Mouse (Mus musculus) layer of hippocampus, postnatal 10 days (tissue): ENCODE results near the gene Klf12. TPM values are rescaled to one million over a fixed set of nuclear protein-coding genes. Genes with fewer than 3 reads are reported as not detected.
A peak's percentile ranks its signal among the peaks of the same experiment; 100 is the strongest.

Experiments used
- DNase-seq, 2 experiments: peaks; one replicate each; pipeline ENCODE4 v3.0.0; 2021; ENCODE audit warnings: low spot score in 2 of 2
- total RNA-seq, 2 experiments: library from RNA; stranded (reverse); gene quantifications; 2 replicates each; pipeline ENCODE4 v1.2.3; 2021

The Klf12 gene
- total RNA-seq, 2 experiments from 2014 or later, result 36.1 to 39.5 TPM

DNA sequence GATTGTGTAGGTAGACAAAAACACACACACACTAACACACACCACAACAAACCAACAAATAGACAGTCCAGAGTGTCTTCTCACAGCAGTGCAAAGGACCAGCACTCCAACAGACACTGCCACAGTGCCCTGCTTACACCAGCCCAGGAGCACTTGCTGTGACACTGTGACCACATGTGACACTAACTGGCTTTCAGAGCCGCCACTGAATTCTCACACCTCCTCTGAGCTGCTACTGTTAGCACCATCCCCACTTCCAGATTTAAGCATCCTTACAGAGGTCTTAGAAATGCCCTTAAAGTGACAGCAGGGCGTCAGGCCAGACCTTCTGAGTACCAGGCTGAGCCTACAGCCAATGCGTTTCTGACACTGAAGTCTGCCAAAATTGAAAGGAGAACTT lies 48.7 kb downstream of the Klf12 start:
- no peak for DNase-seq

GRCm38 (mm10) chr14:100231384-100231783 lies 53.1 kb downstream of the Klf12 start:
- DNase-seq, result no peak

- no peak for DNase-seq
Measured at GRCm38 (mm10) chr14:100228120-100228519, 56.4 kb downstream of the Klf12 start.

DNA sequence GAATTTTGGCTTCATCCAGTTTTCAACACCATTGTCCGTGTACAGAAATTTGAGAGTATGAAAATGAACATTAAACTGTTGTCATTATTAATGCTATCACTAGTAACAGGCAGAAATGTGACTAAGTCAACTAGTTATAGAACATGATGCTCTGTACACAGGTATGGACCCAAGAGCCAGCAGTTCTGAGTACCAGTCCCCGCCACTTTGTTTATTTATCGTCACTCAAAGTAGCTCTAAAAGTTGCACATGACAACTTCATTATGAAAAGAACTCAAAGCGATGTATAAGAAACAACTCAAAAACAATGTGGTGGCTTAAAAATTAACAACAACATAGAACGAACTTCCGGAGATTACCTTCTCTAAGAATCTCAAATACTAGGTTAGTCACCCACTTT lies 56.8 kb downstream of the Klf12 start:
- DNase-seq, result no peak

- DNase-seq, result no peak
Measured at GRCm38 (mm10) chr14:100224151-100224550, 60.3 kb downstream of the Klf12 start.

DNA sequence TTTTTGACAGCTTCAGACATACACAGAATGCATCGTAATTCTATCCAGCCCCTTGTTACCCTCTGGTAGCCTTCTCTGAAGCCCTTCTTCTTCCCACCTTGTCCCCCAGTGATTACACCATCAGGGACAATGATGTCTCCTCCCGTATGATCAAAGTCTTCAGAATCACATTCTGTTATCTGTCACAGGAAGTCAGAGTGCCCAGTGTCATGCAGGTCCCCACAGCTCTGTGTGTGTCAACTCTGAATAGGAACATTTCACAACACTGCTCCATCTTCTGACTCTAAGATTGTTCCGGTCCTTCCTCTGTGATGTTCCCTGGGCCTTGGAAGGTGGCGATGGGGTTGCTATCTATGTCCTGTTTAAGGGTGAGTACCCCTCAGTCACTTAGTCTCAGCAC lies 62.2 kb downstream of the Klf12 start:
- no peak for DNase-seq

- no peak for DNase-seq
Measured at GRCm38 (mm10) chr14:100215213-100215785, 69.2 kb downstream of the Klf12 start.

GRCm38 (mm10) chr14:100213066-100213465 lies 71.4 kb downstream of the Klf12 start:
- DNase-seq, result peak; percentile 23 to 25

- DNase-seq, result no peak
Measured at GRCm38 (mm10) chr14:100211826-100212117, 72.7 kb downstream of the Klf12 start.

GRCm38 (mm10) chr14:100211036-100211825 lies 73.2 kb downstream of the Klf12 start:
- peak; percentile 51 to 66 for DNase-seq

DNA sequence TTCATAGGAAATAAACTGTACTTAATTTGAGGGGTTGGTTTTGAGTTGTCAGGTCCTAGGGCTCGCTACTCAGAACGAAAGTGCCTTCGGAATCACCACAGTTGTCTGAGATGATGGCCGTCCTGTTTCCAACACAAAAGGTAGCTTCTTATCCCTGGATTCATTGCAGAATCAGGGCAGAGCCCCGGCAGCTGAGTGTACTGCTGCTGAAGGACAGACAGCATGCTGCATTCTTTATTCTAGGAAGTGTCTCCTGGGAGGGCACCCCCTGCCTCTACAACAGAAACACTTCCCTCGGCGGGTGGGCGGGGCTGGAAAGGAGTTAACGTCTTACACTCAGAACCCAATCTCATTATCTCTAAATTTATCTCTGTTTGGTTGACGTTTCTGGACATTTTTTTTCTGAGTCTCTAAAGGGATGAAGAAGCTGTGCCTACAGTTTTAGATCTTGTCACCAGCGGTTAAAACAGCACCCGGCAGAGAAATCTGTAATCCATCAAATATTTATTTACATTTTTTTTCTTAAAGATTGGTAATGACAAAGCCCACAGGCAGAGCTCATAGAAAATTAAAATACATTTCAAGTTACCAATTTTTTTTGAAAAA lies 74.6 kb downstream of the Klf12 start:
- DNase-seq, result no peak

DNA sequence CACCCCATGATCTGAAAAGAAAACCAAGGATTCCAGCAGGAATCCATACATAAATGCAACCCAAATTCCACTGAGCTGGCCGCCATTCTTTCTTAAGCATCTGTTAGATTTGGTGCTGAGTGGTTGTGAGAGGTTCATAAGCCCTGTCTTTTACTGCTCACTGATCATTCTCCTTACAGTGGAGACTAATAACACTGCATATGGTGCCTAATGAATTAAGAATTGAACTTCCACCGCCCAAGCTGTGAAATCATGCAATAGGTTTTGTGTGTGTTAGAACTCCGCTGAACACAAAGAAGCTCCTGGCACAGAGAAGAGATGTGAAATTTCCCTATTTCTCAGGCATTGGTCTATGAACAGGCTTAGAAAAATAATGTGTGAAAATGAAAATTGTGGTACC lies 77.4 kb downstream of the Klf12 start:
- DNase-seq, result no peak

GRCm38 (mm10) chr14:100206207-100206606 lies 78.3 kb downstream of the Klf12 start:
- DNase-seq, result no peak

DNA sequence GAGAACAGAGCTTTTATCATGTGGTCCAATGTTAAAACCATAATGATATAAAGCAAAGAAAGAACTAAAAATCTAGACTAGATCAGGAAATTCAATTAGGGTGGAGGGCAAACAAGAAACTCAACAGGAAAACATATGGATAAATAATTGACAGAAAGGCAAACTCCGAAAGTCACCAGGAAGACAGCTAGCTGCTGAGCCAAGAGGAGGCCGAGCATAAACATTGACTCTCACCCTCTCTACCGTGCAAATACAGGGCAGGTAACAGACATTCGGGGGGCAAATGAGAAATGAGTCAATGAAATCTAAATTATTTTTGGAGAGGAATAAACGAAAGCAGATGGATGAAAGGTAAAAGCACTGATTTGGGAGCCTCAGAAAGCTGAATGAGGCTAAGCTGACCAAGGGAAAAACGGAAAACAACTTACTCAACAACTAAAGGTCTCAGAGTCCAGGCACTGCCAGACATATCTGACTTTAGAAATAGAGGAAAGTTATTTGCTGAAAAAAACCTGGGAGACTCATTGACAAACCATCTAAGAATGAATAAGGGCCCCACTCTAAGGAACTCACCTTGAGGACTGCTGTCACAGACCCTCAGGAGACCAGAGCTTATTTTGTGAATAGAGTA lies 84.3 kb downstream of the Klf12 start:
- no peak for DNase-seq

DNA sequence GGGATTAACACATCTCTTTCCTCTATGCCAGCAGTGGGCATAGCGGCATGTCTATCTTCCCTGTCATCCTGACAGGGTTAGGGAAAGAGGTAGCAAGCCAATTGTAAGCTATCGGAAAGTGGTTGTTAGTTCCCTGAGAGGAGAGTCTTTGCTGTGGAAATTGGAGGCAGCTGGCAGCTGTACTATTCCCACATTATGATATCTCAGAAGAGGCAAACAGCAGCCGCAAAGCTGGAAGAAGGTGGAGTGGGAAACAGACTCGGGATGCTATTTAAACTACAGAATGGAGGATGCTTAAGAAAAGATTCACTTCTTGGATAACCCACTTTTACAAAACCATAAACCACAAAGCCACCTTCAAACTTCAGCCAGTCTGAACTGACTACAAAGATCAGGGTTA lies 85.8 kb downstream of the Klf12 start:
- no peak for DNase-seq

DNA sequence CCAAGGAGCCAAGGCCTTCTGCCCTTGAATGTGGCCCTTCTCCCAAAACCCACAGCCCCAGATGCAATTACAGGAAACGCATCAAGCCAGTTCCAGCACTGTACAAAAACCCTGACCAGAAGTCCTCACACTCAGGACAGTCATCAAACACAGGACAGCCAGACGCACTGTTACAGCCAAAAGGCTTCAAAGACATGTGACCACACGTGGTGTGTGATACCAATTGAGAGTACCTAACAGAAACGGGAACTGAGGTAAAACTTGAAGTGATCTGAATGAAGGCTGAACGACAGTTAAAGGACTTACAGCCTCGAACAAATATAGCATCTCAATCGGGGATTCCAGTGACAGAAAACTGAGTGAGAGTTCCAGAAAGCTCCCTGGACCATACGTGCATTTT lies 87.3 kb downstream of the Klf12 start:
- DNase-seq, result no peak

GRCm38 (mm10) chr14:100189490-100190197 lies 94.8 kb downstream of the Klf12 start:
- no peak for DNase-seq

DNA sequence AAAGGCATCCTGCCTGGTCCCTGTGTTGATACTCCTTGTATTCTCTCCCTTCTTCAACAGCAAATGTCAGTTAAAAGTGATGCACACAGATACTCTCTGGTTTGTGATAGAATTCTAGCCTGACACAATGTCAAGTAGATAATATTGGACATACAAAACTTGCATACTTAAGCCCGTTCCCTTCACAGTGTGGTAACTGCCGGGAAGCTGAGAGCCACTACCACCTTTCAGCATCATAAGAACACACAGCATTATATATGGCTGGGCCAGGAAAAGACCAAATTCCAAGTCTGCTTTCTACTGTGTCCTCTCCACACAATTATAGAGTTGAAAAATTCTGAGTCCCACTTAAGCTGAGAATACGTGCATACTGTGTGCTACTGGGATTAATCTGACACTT lies 97.1 kb downstream of the Klf12 start:
- no peak for DNase-seq

GRCm38 (mm10) chr14:100177796-100178195 lies 106.7 kb downstream of the Klf12 start:
- no peak for DNase-seq

DNA sequence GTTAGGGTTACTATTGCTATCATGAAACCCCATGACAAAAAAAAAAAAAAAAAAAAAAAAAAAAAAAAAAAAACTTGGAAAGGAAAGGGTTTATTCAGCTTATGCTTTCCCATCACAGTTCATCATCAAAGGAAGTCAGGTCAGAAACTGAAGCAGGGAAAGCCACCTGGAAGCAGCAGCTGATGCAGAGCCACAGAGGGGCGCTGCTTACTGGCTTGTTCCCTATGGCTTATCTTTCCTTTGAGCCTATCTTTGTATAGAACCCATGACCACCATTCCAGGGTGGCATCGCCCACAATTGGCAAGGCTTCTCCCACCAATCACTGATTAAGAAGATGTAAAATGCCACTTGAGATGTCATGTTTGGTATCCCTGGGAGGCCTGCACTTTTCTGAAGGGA lies 119.4 kb downstream of the Klf12 start:
- DNase-seq, result no peak

DNA sequence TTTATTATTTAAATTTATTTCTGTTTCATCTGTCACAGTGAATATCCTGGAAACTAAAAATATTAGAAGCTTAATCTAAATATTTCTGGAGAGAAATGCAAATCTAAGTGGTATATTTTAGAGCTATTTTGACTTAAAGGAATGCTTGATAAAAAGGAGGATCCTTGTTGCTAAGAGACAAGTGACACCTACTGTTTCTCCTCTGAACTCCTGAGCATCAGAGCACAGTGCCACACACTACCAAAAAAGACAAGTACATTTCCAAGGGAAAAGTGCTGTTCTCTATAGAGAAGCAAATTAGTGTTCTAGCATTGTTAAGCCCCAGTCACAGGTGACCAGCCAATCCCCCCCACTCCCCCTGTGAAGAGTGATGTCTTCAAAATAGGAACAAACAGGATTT lies 127.8 kb downstream of the Klf12 start:
- no peak for DNase-seq

GRCm38 (mm10) chr14:100147666-100148065 lies 136.8 kb downstream of the Klf12 start:
- no peak for DNase-seq
